Mouse (Mus musculus) heart, postnatal 0 days (tissue): ENCODE measurements at regions not wholly inside any gene's neighbourhood (a gene's known extent, or its start where the extent isn't known, plus 50 kb on each side); places are given as distances from the start of the nearest gene placed in this dataset.

Experiments used
- CTCF ChIP-seq: IDR thresholded peaks from 2 replicates; pipeline ENCODE4 v1.5.1; 2016; ENCODE audit warnings: antibody characterized with exemption, control low read depth, low read depth
- EP300 ChIP-seq: IDR thresholded peaks from 2 replicates; pipeline ENCODE4 v1.6.1; 2016; ENCODE audit warnings: antibody characterized with exemption, low read depth

GRCm38 (mm10) chr8:8516272-8516671, 144.8 kb downstream of the Efnb2 start:
- TF ChIP-seq CTCF (no peak), EP300 (no peak)
